Mouse (Mus musculus) stomach, postnatal 0 days (tissue): ENCODE measurements around the gene Runx2.

ENCODE experiments used
- CTCF ChIP-seq: IDR thresholded peaks from 2 replicates; pipeline ENCODE4 v1.5.1; 2016; ENCODE audit warnings: antibody characterized with exemption, low read depth, mild to moderate bottlenecking, moderate library complexity
- EP300 ChIP-seq: optimal IDR thresholded peaks from 2 replicates; pipeline ENCODE3; 2016; ENCODE audit warnings: antibody characterized with exemption

GRCm38 (mm10) chr17:44688306-44688705, 126.3 kb downstream of the Runx2 start:
- TF ChIP-seq CTCF: no peak
- TF ChIP-seq EP300: no peak
